Mouse (Mus musculus): ENCODE results near the gene Myom3. TPM values are rescaled to one million over a fixed set of nuclear protein-coding genes. Genes with fewer than 3 reads are reported as not detected.

Gene Myom3
- total and polyA plus RNA-seq, 2 experiments from 2014 or later, result 1.1 to 2.6 TPM

DNA sequence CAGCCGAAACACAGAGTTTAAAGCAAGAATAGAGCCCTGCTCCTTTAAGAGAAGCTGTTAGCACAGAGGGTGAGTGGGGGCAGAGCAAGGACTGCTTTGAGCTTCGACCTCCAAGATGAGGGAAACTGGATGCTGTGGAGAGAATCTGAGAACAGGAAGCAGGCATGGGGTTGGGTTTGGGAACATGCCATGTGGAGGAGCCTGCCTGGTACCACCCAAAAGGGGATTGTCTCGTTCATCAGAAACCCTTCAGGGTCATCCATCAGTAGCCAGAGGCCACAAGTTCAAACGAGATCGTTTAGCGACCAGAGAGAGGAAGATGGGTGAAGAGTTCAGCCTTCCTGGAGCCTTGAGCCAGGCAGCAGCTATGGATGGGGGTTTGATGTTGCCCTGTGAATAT is 16.0 kb upstream of the Myom3 start:
- ATAC-seq, result no peak
- Histone ChIP-seq H3K9ac (no peak overlapping the region), H3K9me3 (ENCODE audit: low read length) (no peaks in the 10 kb centered on the region), H3K4me2 (ENCODE audit: low read depth) (no peak overlapping the region), H3K27me3 (ENCODE audit: insufficient read depth, low read length) (no peaks in the 10 kb centered on the region), H3K27ac (ENCODE audit: low read depth, low read length) (no peak overlapping the region), H3K4me1 (ENCODE audit: insufficient read depth) (no peaks in the 10 kb centered on the region), H3K4me3 (ENCODE audit: low read depth, low read length) (no peak overlapping the region), H3K36me3 (ENCODE audit: insufficient read depth) (no peaks in the 10 kb centered on the region)
- no peak for DNase-seq
- TF ChIP-seq CTCF (IDR thresholded peaks at IDR 0.05; ENCODE audit: low read depth), result no peak
- 60% methylated on average over 6 of the region's 6 CpGs for whole genome bisulfite sequencing

DNA sequence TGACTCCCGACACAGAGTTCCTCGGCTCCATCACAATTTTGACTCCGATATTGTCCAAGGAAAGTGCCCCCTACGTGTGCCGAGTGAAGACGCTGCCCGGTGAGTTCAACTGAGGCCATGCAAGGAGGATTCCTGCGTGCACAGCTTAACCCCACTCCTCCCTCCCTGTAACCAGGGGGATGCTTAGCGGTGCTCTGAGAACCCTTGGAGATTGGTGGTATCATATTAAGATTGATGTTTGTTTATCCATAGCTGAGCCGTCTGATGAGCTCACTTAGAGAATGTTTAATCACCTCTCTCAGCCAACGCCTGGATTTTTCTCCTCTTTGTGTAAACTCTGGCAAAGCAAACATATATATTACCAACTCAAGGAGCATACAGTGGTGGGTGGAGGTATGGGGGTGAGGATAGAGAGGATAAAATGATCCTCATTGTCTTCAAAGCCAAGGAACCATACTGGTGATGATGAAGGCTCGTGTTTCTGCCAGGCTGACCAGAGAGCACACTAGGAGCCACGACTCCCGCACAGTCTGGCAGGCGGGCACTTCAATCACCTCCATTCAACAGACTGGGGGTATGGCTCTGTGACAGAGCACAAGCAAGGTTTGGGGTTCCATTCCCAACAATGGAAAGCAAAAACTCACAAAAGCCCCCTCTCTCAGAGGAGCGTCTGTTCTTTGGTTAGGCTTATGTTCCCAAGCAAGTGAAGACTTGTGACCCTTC is 14.6 kb upstream of the Myom3 start:
- Histone ChIP-seq H3K9ac (no peak overlapping the region), H3K27me3 (ENCODE audit: insufficient read depth, low read length) (no peaks in the 10 kb centered on the region), H3K27ac (ENCODE audit: low read depth, low read length) (no peak overlapping the region), H3K4me2 (ENCODE audit: low read depth) (no peak overlapping the region), H3K4me1 (ENCODE audit: insufficient read depth) (no peaks in the 10 kb centered on the region), H3K36me3 (ENCODE audit: insufficient read depth) (no peaks in the 10 kb centered on the region), H3K9me3 (ENCODE audit: low read length) (no peaks in the 10 kb centered on the region), H3K4me3 (ENCODE audit: low read depth, low read length) (no peak overlapping the region)
- no peak for DNase-seq
- no peak for ATAC-seq
- TF ChIP-seq CTCF (IDR thresholded peaks at IDR 0.05; ENCODE audit: low read depth), result no peak
- WGBS, result 63% methylated on average over 16 of the region's 16 CpGs

DNA sequence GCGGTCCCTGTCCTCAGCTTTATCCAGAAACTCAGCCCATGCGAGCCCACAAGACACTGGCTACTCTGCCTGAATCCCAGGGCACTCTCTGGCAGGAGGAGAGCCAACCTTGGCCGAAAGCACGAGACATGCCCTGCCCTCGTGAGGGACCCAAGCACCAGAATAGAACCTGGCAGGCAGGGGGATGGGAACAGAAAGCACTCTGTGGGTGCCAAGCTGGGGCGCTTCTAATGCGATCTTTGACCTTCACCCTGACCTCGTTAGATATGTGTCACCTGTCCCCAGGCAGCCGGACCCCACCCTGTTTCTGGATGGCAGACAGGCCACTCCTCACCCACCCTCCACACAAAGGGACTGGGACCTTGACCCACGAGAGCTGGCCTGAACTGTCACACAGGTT is 13.9 kb upstream of the Myom3 start:
- H3K27ac ChIP-seq (ENCODE audit: low read depth, low read length), result no peak overlapping the region
- no peak overlapping the region for H3K9ac ChIP-seq
- H3K27me3 ChIP-seq (ENCODE audit: insufficient read depth, low read length), result no peaks in the 10 kb centered on the region
- no peak overlapping the region for H3K4me2 ChIP-seq (ENCODE audit: low read depth)
- no peaks in the 10 kb centered on the region for H3K9me3 ChIP-seq (ENCODE audit: low read length)
- ATAC-seq (no peak), DNase-seq (no peak)
- TF ChIP-seq CTCF (IDR thresholded peaks at IDR 0.05; ENCODE audit: low read depth), result no peak
- H3K36me3 ChIP-seq (ENCODE audit: insufficient read depth), result no peaks in the 10 kb centered on the region
- WGBS, result 80% methylated on average over 10 of the region's 10 CpGs
- no peaks in the 10 kb centered on the region for H3K4me1 ChIP-seq (ENCODE audit: insufficient read depth)
- H3K4me3 ChIP-seq (ENCODE audit: low read depth, low read length), result no peak overlapping the region

DNA sequence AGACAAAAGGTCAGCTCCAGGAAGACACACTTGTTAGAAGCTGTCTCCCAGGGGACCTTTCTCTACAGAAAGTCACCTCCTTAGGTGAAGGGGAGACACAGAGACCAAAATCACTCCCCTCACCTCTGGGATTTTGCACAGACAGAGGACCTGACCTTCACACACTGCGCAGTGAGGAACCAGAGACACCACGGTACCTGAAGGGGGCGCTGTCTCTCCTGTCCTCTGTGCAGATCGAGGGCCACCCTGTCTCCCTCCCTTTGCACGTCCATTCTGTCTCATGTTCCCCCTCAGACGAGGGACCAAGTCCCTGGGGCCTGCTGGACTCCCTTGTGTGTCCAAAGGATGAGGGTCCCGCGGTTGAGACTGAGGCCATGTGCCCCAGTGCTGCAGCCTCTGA is 8.6 kb upstream of the Myom3 start:
- Histone ChIP-seq H3K9me3 (ENCODE audit: low read length) (0 out of 2 replicates have a peak, but pooled peaks cover 3% of the 10 kb centered on the region), H3K9ac (no peak overlapping the region), H3K36me3 (ENCODE audit: insufficient read depth) (no peaks in the 10 kb centered on the region), H3K4me2 (ENCODE audit: low read depth) (no peak overlapping the region), H3K4me3 (ENCODE audit: low read depth, low read length) (no peak overlapping the region), H3K27ac (ENCODE audit: low read depth, low read length) (no peak overlapping the region), H3K4me1 (ENCODE audit: insufficient read depth) (no peaks in the 10 kb centered on the region), H3K27me3 (ENCODE audit: insufficient read depth, low read length) (no peaks in the 10 kb centered on the region)
- no peak for TF ChIP-seq CTCF (IDR thresholded peaks at IDR 0.05; ENCODE audit: low read depth)
- no peak for DNase-seq
- WGBS, result 86% methylated on average over 8 of the region's 8 CpGs
- no peak for ATAC-seq

DNA sequence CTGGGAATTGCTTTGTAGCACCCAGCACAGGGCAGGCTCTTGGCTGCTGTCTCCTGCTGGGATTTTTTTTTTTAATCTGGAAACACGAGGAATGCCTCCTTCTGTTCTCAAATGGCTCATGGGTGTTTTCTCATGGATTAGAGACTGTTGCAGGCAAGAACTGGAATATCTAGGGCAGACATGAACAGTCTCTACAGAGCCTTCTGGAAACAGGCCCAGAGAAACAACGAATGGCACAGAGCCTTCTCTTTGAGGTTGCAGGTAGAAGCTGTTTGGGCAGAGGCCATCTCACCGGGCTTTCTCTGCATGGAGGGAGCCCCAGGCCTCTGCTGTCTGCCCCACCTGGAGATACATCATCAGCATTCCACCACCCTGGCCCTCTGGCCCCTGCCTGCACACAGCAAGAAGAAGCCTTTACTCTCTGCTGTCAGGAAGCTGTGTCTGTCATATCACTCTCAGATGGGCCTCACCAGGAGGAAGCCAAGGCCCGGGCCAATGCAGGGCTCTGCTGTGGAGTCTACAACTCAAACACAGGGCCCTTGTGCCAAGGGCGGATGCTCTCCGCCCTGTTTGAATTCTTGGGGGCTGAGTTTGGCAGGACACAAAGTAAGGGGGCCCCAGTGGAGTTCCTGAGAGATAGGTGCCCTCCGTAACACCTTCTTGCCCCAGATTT is 7.3 kb upstream of the Myom3 start:
- Histone ChIP-seq H3K27me3 (ENCODE audit: insufficient read depth, low read length) (no peaks in the 10 kb centered on the region), H3K4me1 (ENCODE audit: insufficient read depth) (no peaks in the 10 kb centered on the region), H3K9me3 (ENCODE audit: low read length) (0 out of 2 replicates have a peak, but pooled peaks cover 3% of the 10 kb centered on the region), H3K4me2 (ENCODE audit: low read depth) (no peak overlapping the region), H3K9ac (no peak overlapping the region), H3K27ac (ENCODE audit: low read depth, low read length) (no peak overlapping the region), H3K36me3 (ENCODE audit: insufficient read depth) (no peaks in the 10 kb centered on the region), H3K4me3 (ENCODE audit: low read depth, low read length) (no peak overlapping the region)
- 78% methylated on average over 7 of the region's 7 CpGs for WGBS
- DNase-seq (no peak), ATAC-seq (no peak)
- no peak for TF ChIP-seq CTCF (IDR thresholded peaks at IDR 0.05; ENCODE audit: low read depth)

DNA sequence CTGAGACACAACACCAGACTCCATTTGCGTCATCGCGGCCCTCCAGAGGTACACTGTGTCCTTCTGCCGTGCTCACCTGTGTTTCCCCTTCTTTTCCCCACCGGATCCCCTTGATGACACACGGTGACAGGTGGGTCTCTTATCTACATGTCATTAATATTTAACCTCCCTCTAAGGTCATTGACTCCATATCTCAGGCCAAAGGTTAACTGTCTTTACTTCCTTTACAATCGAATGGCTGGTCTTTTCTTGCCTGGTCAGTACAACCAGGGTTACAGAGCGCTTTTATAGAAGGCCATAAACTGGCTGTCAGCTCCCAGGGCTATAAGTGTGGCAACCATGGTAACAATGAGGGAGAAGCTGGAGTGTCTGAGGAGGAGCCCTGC is 6.7 kb upstream of the Myom3 start:
- ATAC-seq (no peak), DNase-seq (no peak)
- H3K4me1 ChIP-seq (ENCODE audit: insufficient read depth), result no peaks in the 10 kb centered on the region
- 95% methylated on average over 8 of the region's 8 CpGs for WGBS
- H3K4me3 ChIP-seq (ENCODE audit: low read depth, low read length), result no peak overlapping the region
- 0 out of 2 replicates have a peak, but pooled peaks cover 3% of the 10 kb centered on the region for H3K9me3 ChIP-seq (ENCODE audit: low read length)
- H3K9ac ChIP-seq, result no peak overlapping the region
- no peak for TF ChIP-seq CTCF (IDR thresholded peaks at IDR 0.05; ENCODE audit: low read depth)
- H3K4me2 ChIP-seq (ENCODE audit: low read depth), result no peak overlapping the region
- no peaks in the 10 kb centered on the region for H3K27me3 ChIP-seq (ENCODE audit: insufficient read depth, low read length)
- no peak overlapping the region for H3K27ac ChIP-seq (ENCODE audit: low read depth, low read length)
- no peaks in the 10 kb centered on the region for H3K36me3 ChIP-seq (ENCODE audit: insufficient read depth)

DNA sequence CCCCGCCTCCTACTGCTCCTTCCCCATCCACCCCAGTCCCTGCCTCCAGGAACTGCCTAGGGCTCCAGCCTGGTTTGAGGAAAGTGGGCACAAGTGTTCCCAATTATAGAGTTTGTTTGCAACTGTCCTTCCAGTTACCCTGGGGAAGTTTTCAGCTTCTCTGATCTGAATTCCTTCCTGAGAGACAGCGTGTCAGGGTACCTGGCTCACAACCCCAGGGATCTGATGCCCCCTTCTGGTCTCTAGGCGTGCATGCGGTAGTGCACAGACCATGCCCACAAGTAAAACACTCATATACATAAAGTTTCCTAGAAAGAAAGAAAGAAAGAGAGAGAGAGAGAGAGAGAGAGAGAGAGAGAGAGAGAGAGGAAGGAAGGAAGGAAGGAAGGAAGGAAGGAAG is 1.2 kb upstream of the Myom3 start:
- TF ChIP-seq CTCF (IDR thresholded peaks at IDR 0.05; ENCODE audit: low read depth), result peak; percentile 31
- DNase-seq, result no peak
- Histone ChIP-seq H3K9ac (no peak overlapping the region), H3K27me3 (ENCODE audit: insufficient read depth, low read length) (no peaks in the 10 kb centered on the region), H3K4me2 (ENCODE audit: low read depth) (no peak overlapping the region), H3K36me3 (ENCODE audit: insufficient read depth) (no peaks in the 10 kb centered on the region), H3K4me3 (ENCODE audit: low read depth, low read length) (no peak overlapping the region), H3K9me3 (ENCODE audit: low read length) (0 out of 2 replicates have a peak, but pooled peaks cover 3% of the 10 kb centered on the region), H3K4me1 (ENCODE audit: insufficient read depth) (no peaks in the 10 kb centered on the region), H3K27ac (ENCODE audit: low read depth, low read length) (no peak overlapping the region)
- ATAC-seq, result no peak
- 33% methylated on average over 4 of the region's 4 CpGs for WGBS

Measured in forebrain, postnatal 0 days (tissue).